In the genomic region with DNA sequence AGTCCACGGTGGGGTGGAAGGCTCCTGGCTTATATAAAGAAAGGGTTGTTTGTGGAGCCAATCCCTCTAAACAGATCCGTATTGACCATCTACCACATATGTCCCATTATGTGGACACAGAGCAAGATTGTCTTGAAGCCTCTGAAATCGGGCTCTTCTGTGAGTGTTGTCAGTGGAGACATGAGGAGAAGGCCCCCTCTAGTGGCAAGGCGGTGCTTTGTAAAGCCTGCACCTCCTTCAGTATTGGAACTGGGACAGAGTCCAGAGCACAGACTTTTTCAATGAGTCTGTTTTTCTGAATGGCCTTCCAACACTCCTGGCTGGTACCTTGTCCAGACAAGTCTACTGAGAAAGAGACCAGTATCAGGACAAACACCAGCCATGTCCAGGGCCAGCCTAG, we compare ENCODE assay signal across 9 mouse cellular contexts. TPM values are rescaled to one million over a fixed set of nuclear protein-coding genes. Genes with fewer than 3 reads are reported as not detected.
DNase-seq lines count a peak whose midpoint lies in the region; ATAC-seq and TF ChIP-seq lines count a peak whose summit lies in the region.
"Had no signal": no experiment of that assay in that cellular context is flagged by ENCODE, and none has a peak within 500 bp of the region (broad histone marks: within the 10 kb centered on the region; RNA-seq: fewer than 3 reads in every experiment).

No protein-coding gene starts in this region.

- H3K36me3 ChIP-seq in spleen, adult 2 months (ENCODE audit: control insufficient read depth, insufficient read depth, low read length): no peaks in the 10 kb centered on the region
- H3K36me3 ChIP-seq in forebrain, embryonic 11.5 days (ENCODE audit: control insufficient read depth, insufficient read depth, low read length): no peaks in the 10 kb centered on the region
- no peaks in the 10 kb centered on the region for H3K36me3 ChIP-seq in kidney, adult 2 months (ENCODE audit: control insufficient read depth, insufficient read depth, low read length)
- H3K36me3 ChIP-seq in neural tube, embryonic 13.5 days: no peaks in the 10 kb centered on the region
- H3K36me3 ChIP-seq: embryonic facial prominence, embryonic 15.5 days had no signal

- no peak for DNase-seq in spleen, adult 2 months (ENCODE audit: low read depth in 1 of 2, low spot score in 2 of 2)
- no peak for DNase-seq in spleen, adult 12 weeks (ENCODE audit: low spot score)
- DNase-seq in forebrain, embryonic 11.5 days (ENCODE audit: low spot score): peak; percentile 77
- DNase-seq in kidney, adult 2 months: peak; percentile 47
- DNase-seq in left cerebral cortex, postnatal 4 days: peak; percentile 79
- DNase-seq in natural killer cell, adult 2 months (ENCODE audit: low spot score in 2 of 2): no peak

- intact Hi-C loops in left cerebral cortex, postnatal 4 days (cut with DNase I): no loop called here

- no peaks in the 10 kb centered on the region for H3K9me3 ChIP-seq in forebrain, embryonic 11.5 days (ENCODE audit: control insufficient read depth, low read length)
- H3K9me3 ChIP-seq in neural tube, embryonic 13.5 days: no peaks in the 10 kb centered on the region
- H3K9me3 ChIP-seq: embryonic facial prominence, embryonic 15.5 days had no signal

- no peak for ATAC-seq in forebrain, embryonic 11.5 days (replicated peaks; ENCODE audit: low FRiP score)
- peak; percentile 63; the same call in 1 of the 2 replicates for ATAC-seq in neural tube, embryonic 13.5 days (ENCODE audit: low read depth)

- no peak overlapping the region for H3K27ac ChIP-seq in spleen, adult 2 months (ENCODE audit: insufficient read depth, low read length)
- no peak overlapping the region for H3K27ac ChIP-seq in bone marrow macrophage, adult 2 months (ENCODE audit: insufficient read depth, low read depth, low read length)
- H3K27ac ChIP-seq in forebrain, embryonic 11.5 days (ENCODE audit: low read depth, low read length): no peak overlapping the region
- H3K27ac ChIP-seq in kidney, adult 2 months (ENCODE audit: insufficient read depth, low read depth, low read length): no peak overlapping the region
- no peak overlapping the region for H3K27ac ChIP-seq in neural tube, embryonic 13.5 days (replicated peaks)
- H3K27ac ChIP-seq: embryonic facial prominence, embryonic 15.5 days had no signal

- TF ChIP-seq POLR2A in spleen, adult 2 months (IDR thresholded peaks at IDR 0.05; ENCODE audit: low read depth, low read length): no peak
- TF ChIP-seq POLR2A in bone marrow macrophage, adult 2 months (IDR thresholded peaks at IDR 0.05; ENCODE audit: borderline replicate concordance, low read depth, low read length): no peak
- no peak for TF ChIP-seq POLR2A in kidney, adult 2 months (IDR thresholded peaks at IDR 0.05; ENCODE audit: low read depth, low read length)

- 20% methylated on average over 4 of the region's 4 CpGs for WGBS in spleen, adult 2 months
- 6% methylated on average over 4 of the region's 4 CpGs for WGBS in forebrain, embryonic 11.5 days
- WGBS in kidney, adult 2 months: 13% methylated on average over 4 of the region's 4 CpGs
- 17% methylated on average over 4 of the region's 4 CpGs for WGBS in neural tube, embryonic 13.5 days

- H3K27me3 ChIP-seq in spleen, adult 2 months (ENCODE audit: control insufficient read depth, insufficient read depth, low read length): no peaks in the 10 kb centered on the region
- no peaks in the 10 kb centered on the region; the same call in 1 of the 2 replicates for H3K27me3 ChIP-seq in forebrain, embryonic 11.5 days (ENCODE audit: control insufficient read depth, insufficient read depth, low read length)
- H3K27me3 ChIP-seq in kidney, adult 2 months (replicated peaks; ENCODE audit: control insufficient read depth, insufficient read depth, low read length): no peaks in the 10 kb centered on the region
- peaks cover 25% of the 10 kb centered on the region for H3K27me3 ChIP-seq in neural tube, embryonic 13.5 days

- H3K4me1 ChIP-seq in spleen, adult 2 months (ENCODE audit: control insufficient read depth, insufficient read depth, insufficient read length): no peaks in the 10 kb centered on the region
- H3K4me1 ChIP-seq in bone marrow macrophage, adult 2 months (ENCODE audit: control insufficient read depth, insufficient read depth, low read length): no peaks in the 10 kb centered on the region
- H3K4me1 ChIP-seq in forebrain, embryonic 11.5 days (replicated peaks; ENCODE audit: control insufficient read depth, insufficient read depth, low read length): no peaks in the 10 kb centered on the region
- no peaks in the 10 kb centered on the region for H3K4me1 ChIP-seq in kidney, adult 2 months (ENCODE audit: control insufficient read depth, insufficient read depth, low read length)
- H3K4me1 ChIP-seq in neural tube, embryonic 13.5 days (replicated peaks): peaks cover 6% of the 10 kb centered on the region
- H3K4me1 ChIP-seq: embryonic facial prominence, embryonic 15.5 days had no signal

- no peak overlapping the region for H3K9ac ChIP-seq in forebrain, embryonic 11.5 days (ENCODE audit: low read length)
- no peak overlapping the region for H3K9ac ChIP-seq in neural tube, embryonic 13.5 days
- H3K9ac ChIP-seq: embryonic facial prominence, embryonic 15.5 days had no signal

- H3K4me2 ChIP-seq in forebrain, embryonic 11.5 days (ENCODE audit: low read depth, low read length, severe bottlenecking): no peak overlapping the region
- H3K4me2 ChIP-seq in neural tube, embryonic 13.5 days: no peak overlapping the region
- H3K4me2 ChIP-seq: embryonic facial prominence, embryonic 15.5 days had no signal

- H3K4me3 ChIP-seq in spleen, adult 2 months (ENCODE audit: extremely low read depth, insufficient read depth, insufficient read length): no peak overlapping the region
- no peak overlapping the region for H3K4me3 ChIP-seq in bone marrow macrophage, adult 2 months (ENCODE audit: insufficient read depth, low read length)
- no peak overlapping the region for H3K4me3 ChIP-seq in forebrain, embryonic 11.5 days (ENCODE audit: low read depth, low read length)
- H3K4me3 ChIP-seq in kidney, adult 2 months (ENCODE audit: insufficient read depth, low read depth, low read length): no peak overlapping the region
- no peak overlapping the region for H3K4me3 ChIP-seq in neural tube, embryonic 13.5 days
- H3K4me3 ChIP-seq: embryonic facial prominence, embryonic 15.5 days had no signal

- peak; percentile 49; the same call in 1 of the 2 replicates for TF ChIP-seq CTCF in spleen, adult 2 months (IDR thresholded peaks at IDR 0.05; ENCODE audit: extremely low read depth, insufficient read depth, insufficient read length, insufficient replicate concordance)
- peak; percentile 69 for TF ChIP-seq CTCF in bone marrow macrophage, adult 2 months (IDR thresholded peaks at IDR 0.05; ENCODE audit: low read depth, low read length)
- peak; percentile 66 for TF ChIP-seq CTCF in kidney, adult 2 months (conservative IDR thresholded peaks at IDR 0.05; ENCODE audit: insufficient read depth, insufficient read length, low read depth, low read length)

RNA-seq across cellular contexts. Expression of a gene that starts 7.2 kb away (rescaled TPM):
- polyA plus RNA-seq in spleen, adult 2 months (2012; rRNA removed): not detected in 2 replicates
- polyA plus RNA-seq in bone marrow macrophage, adult 2 months (2012; ENCODE audit: insufficient read depth, insufficient read length, missing spikeins): not detected in 2 replicates
- polyA plus RNA-seq in forebrain, embryonic 11.5 days (2014; fragmentation: Nextera tagmentation; extraction: Ambion mirVana): not detected in 2 replicates
- polyA plus RNA-seq in kidney, adult 2 months (2012; rRNA removed): not detected in 2 replicates
- total RNA-seq in left cerebral cortex, postnatal 4 days (2021): under 1 TPM in 1 of 2 experiments, not detected in 1; 0.60 TPM
- polyA plus RNA-seq in neural tube, embryonic 13.5 days (2015; fragmentation: Nextera tagmentation; extraction: Ambion mirVana): 4.0 and 5.0 TPM in 2 replicates

RNA-seq across cellular contexts. Expression of a gene that starts 8.3 kb away (rescaled TPM):
- polyA plus RNA-seq in spleen, adult 2 months (2012; rRNA removed): not detected in 2 replicates
- not detected in 2 replicates for polyA plus RNA-seq in bone marrow macrophage, adult 2 months (2012; ENCODE audit: insufficient read depth, insufficient read length, missing spikeins)
- 0.12 and 0.15 TPM in 2 replicates for polyA plus RNA-seq in forebrain, embryonic 11.5 days (2014; fragmentation: Nextera tagmentation; extraction: Ambion mirVana)
- not detected in 2 replicates for polyA plus RNA-seq in kidney, adult 2 months (2012; rRNA removed)
- total RNA-seq in left cerebral cortex, postnatal 4 days (2021): 1 to 10 TPM in 1 of 2 experiments, under 1 TPM in 1; 0.60 to 1.0 TPM
- 30.1 and 33.6 TPM in 2 replicates for polyA plus RNA-seq in neural tube, embryonic 13.5 days (2015; fragmentation: Nextera tagmentation; extraction: Ambion mirVana)

RNA-seq across cellular contexts. Expression of a gene that starts 40.3 kb away (rescaled TPM):
- 3.7 and 4.1 TPM in 2 replicates for polyA plus RNA-seq in spleen, adult 2 months (2012; rRNA removed)
- polyA plus RNA-seq in bone marrow macrophage, adult 2 months (2012; ENCODE audit: insufficient read depth, insufficient read length, missing spikeins): 5.9 and 6.1 TPM in 2 replicates
- polyA plus RNA-seq in forebrain, embryonic 11.5 days (2014; fragmentation: Nextera tagmentation; extraction: Ambion mirVana): 20.1 and 29.4 TPM in 2 replicates
- 3.4 and 4.0 TPM in 2 replicates for polyA plus RNA-seq in kidney, adult 2 months (2012; rRNA removed)
- total RNA-seq in left cerebral cortex, postnatal 4 days (2021): 10 to 100 TPM; 27.9 to 29.0 TPM
- 25.3 and 26.7 TPM in 2 replicates for polyA plus RNA-seq in neural tube, embryonic 13.5 days (2015; fragmentation: Nextera tagmentation; extraction: Ambion mirVana)

Comparison
In these comparisons a context has a peak if more than half of its experiments do, and no peak if none do; other contexts are left out.
1. DNase-seq: peak in forebrain, embryonic 11.5 days (single experiment), kidney, adult 2 months (single experiment) and left cerebral cortex, postnatal 4 days (single experiment); none in spleen, adult 2 months (0 of 2), spleen, adult 12 weeks (single experiment) and natural killer cell, adult 2 months (0 of 2).
2. RNA of a gene that starts 8.3 kb away (polyA plus RNA-seq): 30.1 to 33.6 TPM in neural tube, embryonic 13.5 days; 0.12 to 0.15 TPM in forebrain, embryonic 11.5 days, not detected in spleen, adult 2 months, not detected in bone marrow macrophage, adult 2 months and not detected in kidney, adult 2 months; every median in the first group is over 10 times any median in the second.
3. Peak in every context shown above with its lines, with median percentiles within 50 percentile points of each other: CTCF ChIP-seq.